Mouse (Mus musculus): ENCODE results near the gene Scyl2. TPM values are rescaled to one million over a fixed set of nuclear protein-coding genes. Genes with fewer than 3 reads are reported as not detected.
A peak's percentile ranks its signal among the peaks of the same experiment; 100 is the strongest.

Gene Scyl2
- polyA plus RNA-seq, 1 experiment from 2014 or later = 16.3 TPM

GRCm38 (mm10) chr10:89664977-89665645 is 21.0 kb downstream of the Scyl2 start:
- H3K36me3 ChIP-seq (ENCODE audit: control insufficient read depth, insufficient read depth, low read length) = peaks cover 11% of the 10 kb centered on the region
- H3K9ac ChIP-seq (replicated peaks; ENCODE audit: low read depth, low read length) = no peak overlapping the region
- H3K27ac ChIP-seq (ENCODE audit: low read depth, low read length) = no peak overlapping the region
- peak; percentile 31; the same call in 1 of the 2 replicates for ATAC-seq (ENCODE audit: low read depth)
- no peaks in the 10 kb centered on the region for H3K4me1 ChIP-seq (ENCODE audit: control insufficient read depth, insufficient read depth, low read length)
- no peak overlapping the region for H3K4me2 ChIP-seq (ENCODE audit: low read depth, low read length)
- no peaks in the 10 kb centered on the region for H3K9me3 ChIP-seq (ENCODE audit: control insufficient read depth, low read length)
- H3K4me3 ChIP-seq (ENCODE audit: low read depth, low read length) = no peak overlapping the region
- 96% methylated on average over 8 of the region's 8 CpGs for WGBS
- no peaks in the 10 kb centered on the region for H3K27me3 ChIP-seq (ENCODE audit: control insufficient read depth, insufficient read depth, low read length)

- no peak overlapping the region for H3K4me2 ChIP-seq (ENCODE audit: low read depth, low read length)
- H3K9ac ChIP-seq (replicated peaks; ENCODE audit: low read depth, low read length) = no peak overlapping the region
- WGBS = 86% methylated on average over 5 of the region's 5 CpGs
- H3K4me1 ChIP-seq (ENCODE audit: control insufficient read depth, insufficient read depth, low read length) = no peaks in the 10 kb centered on the region
- peaks cover 40% of the 10 kb centered on the region for H3K36me3 ChIP-seq (ENCODE audit: control insufficient read depth, insufficient read depth, low read length)
- ATAC-seq (ENCODE audit: low read depth) = no peak
- no peak overlapping the region for H3K27ac ChIP-seq (ENCODE audit: low read depth, low read length)
- H3K4me3 ChIP-seq (ENCODE audit: low read depth, low read length) = no peak overlapping the region
- H3K9me3 ChIP-seq (ENCODE audit: control insufficient read depth, low read length) = no peaks in the 10 kb centered on the region
- no peaks in the 10 kb centered on the region for H3K27me3 ChIP-seq (ENCODE audit: control insufficient read depth, insufficient read depth, low read length)
Observed at GRCm38 (mm10) chr10:89656366-89656765, 29.7 kb downstream of the Scyl2 start.

DNA sequence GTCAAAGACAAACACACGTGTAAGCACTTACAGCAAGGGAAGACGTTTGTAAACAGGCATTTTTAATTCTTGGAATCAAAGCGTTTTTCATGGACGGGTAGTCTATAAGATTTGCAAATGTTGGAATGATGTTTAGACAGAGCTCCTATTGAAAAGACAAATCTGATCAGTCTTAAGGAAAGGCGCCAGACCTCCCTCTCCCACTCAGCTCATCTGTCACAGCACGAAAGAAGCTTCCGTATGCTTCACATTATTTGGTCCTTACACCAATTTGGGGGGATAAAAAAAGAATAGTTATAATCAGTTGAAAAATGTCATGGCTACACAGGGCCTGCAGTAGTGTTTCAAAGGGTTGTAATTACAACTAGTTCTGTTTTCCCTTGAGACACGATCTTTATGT is 33.2 kb downstream of the Scyl2 start:
- H3K9me3 ChIP-seq (ENCODE audit: control insufficient read depth, low read length) = no peaks in the 10 kb centered on the region
- H3K4me2 ChIP-seq (ENCODE audit: low read depth, low read length) = no peak overlapping the region
- ATAC-seq (ENCODE audit: low read depth) = no peak
- H3K36me3 ChIP-seq (ENCODE audit: control insufficient read depth, insufficient read depth, low read length) = peaks cover 38% of the 10 kb centered on the region
- H3K27me3 ChIP-seq (ENCODE audit: control insufficient read depth, insufficient read depth, low read length) = no peaks in the 10 kb centered on the region
- 90% methylated on average over 8 of the region's 8 CpGs for WGBS
- no peak overlapping the region for H3K4me3 ChIP-seq (ENCODE audit: low read depth, low read length)
- no peaks in the 10 kb centered on the region for H3K4me1 ChIP-seq (ENCODE audit: control insufficient read depth, insufficient read depth, low read length)
- H3K9ac ChIP-seq (replicated peaks; ENCODE audit: low read depth, low read length) = no peak overlapping the region
- H3K27ac ChIP-seq (ENCODE audit: low read depth, low read length) = no peak overlapping the region

- H3K4me2 ChIP-seq (ENCODE audit: low read depth, low read length) = no peak overlapping the region
- peaks cover 31% of the 10 kb centered on the region for H3K36me3 ChIP-seq (ENCODE audit: control insufficient read depth, insufficient read depth, low read length)
- no peaks in the 10 kb centered on the region for H3K27me3 ChIP-seq (ENCODE audit: control insufficient read depth, insufficient read depth, low read length)
- no peaks in the 10 kb centered on the region for H3K4me1 ChIP-seq (ENCODE audit: control insufficient read depth, insufficient read depth, low read length)
- WGBS = 85% methylated on average over 1 of the region's 1 CpGs
- H3K4me3 ChIP-seq (ENCODE audit: low read depth, low read length) = no peak overlapping the region
- no peaks in the 10 kb centered on the region for H3K9me3 ChIP-seq (ENCODE audit: control insufficient read depth, low read length)
- no peak overlapping the region for H3K27ac ChIP-seq (ENCODE audit: low read depth, low read length)
- ATAC-seq (ENCODE audit: low read depth) = no peak
- H3K9ac ChIP-seq (replicated peaks; ENCODE audit: low read depth, low read length) = no peak overlapping the region
Observed at GRCm38 (mm10) chr10:89651691-89652090, 34.4 kb downstream of the Scyl2 start.

DNA sequence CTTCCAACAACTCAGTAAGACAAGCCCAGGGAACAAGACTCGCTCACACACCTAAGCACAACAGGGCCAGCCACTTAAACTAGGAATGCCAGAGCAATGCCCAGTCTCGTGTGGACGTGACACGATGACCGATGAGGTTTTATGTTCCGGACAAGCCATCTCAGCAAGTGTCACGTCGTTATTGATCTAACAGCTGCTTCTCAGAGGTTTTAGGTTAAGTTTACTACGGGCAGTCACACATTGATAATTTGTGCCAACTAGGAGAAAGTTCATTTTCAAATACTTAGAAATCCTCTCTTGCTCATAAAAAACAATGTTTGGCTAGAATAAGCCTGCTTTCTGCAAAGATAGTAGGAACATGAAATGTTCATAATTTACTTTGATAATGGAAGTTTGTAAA is 39.2 kb downstream of the Scyl2 start:
- peaks cover 35% of the 10 kb centered on the region for H3K36me3 ChIP-seq (ENCODE audit: control insufficient read depth, insufficient read depth, low read length)
- H3K4me2 ChIP-seq (ENCODE audit: low read depth, low read length) = no peak overlapping the region
- H3K9me3 ChIP-seq (ENCODE audit: control insufficient read depth, low read length) = no peaks in the 10 kb centered on the region
- no peak overlapping the region for H3K27ac ChIP-seq (ENCODE audit: low read depth, low read length)
- no peak overlapping the region for H3K4me3 ChIP-seq (ENCODE audit: low read depth, low read length)
- no peak overlapping the region for H3K9ac ChIP-seq (replicated peaks; ENCODE audit: low read depth, low read length)
- no peaks in the 10 kb centered on the region for H3K4me1 ChIP-seq (ENCODE audit: control insufficient read depth, insufficient read depth, low read length)
- WGBS = 89% methylated on average over 9 of the region's 9 CpGs
- ATAC-seq (ENCODE audit: low read depth) = no peak
- H3K27me3 ChIP-seq (ENCODE audit: control insufficient read depth, insufficient read depth, low read length) = no peaks in the 10 kb centered on the region

- no peaks in the 10 kb centered on the region for H3K27me3 ChIP-seq (ENCODE audit: control insufficient read depth, insufficient read depth, low read length)
- H3K9me3 ChIP-seq (ENCODE audit: control insufficient read depth, low read length) = no peaks in the 10 kb centered on the region
- no peak overlapping the region for H3K4me2 ChIP-seq (ENCODE audit: low read depth, low read length)
- no peak overlapping the region for H3K4me3 ChIP-seq (ENCODE audit: low read depth, low read length)
- peaks cover 20% of the 10 kb centered on the region for H3K36me3 ChIP-seq (ENCODE audit: control insufficient read depth, insufficient read depth, low read length)
- H3K27ac ChIP-seq (ENCODE audit: low read depth, low read length) = no peak overlapping the region
- no peak for ATAC-seq (ENCODE audit: low read depth)
- 93% methylated on average over 3 of the region's 3 CpGs for WGBS
- no peaks in the 10 kb centered on the region for H3K4me1 ChIP-seq (ENCODE audit: control insufficient read depth, insufficient read depth, low read length)
- no peak overlapping the region for H3K9ac ChIP-seq (replicated peaks; ENCODE audit: low read depth, low read length)
Observed at GRCm38 (mm10) chr10:89637001-89637400, 49.1 kb downstream of the Scyl2 start.

GRCm38 (mm10) chr10:89635018-89635417 is 51.1 kb downstream of the Scyl2 start:
- H3K9ac ChIP-seq (replicated peaks; ENCODE audit: low read depth, low read length) = no peak overlapping the region
- no peaks in the 10 kb centered on the region for H3K4me1 ChIP-seq (ENCODE audit: control insufficient read depth, insufficient read depth, low read length)
- H3K36me3 ChIP-seq (ENCODE audit: control insufficient read depth, insufficient read depth, low read length) = peaks cover 3% of the 10 kb centered on the region; the same call in 1 of the 2 replicates
- H3K9me3 ChIP-seq (ENCODE audit: control insufficient read depth, low read length) = no peaks in the 10 kb centered on the region
- 83% methylated on average over 5 of the region's 5 CpGs for WGBS
- no peak overlapping the region for H3K27ac ChIP-seq (ENCODE audit: low read depth, low read length)
- H3K4me3 ChIP-seq (ENCODE audit: low read depth, low read length) = no peak overlapping the region
- no peaks in the 10 kb centered on the region for H3K27me3 ChIP-seq (ENCODE audit: control insufficient read depth, insufficient read depth, low read length)
- H3K4me2 ChIP-seq (ENCODE audit: low read depth, low read length) = no peak overlapping the region
- peak; percentile 81 for ATAC-seq (ENCODE audit: low read depth)

GRCm38 (mm10) chr10:89633736-89634426 is 52.2 kb downstream of the Scyl2 start:
- Histone ChIP-seq H3K4me3 (ENCODE audit: low read depth, low read length) (no peak overlapping the region), H3K4me2 (ENCODE audit: low read depth, low read length) (no peak overlapping the region), H3K36me3 (ENCODE audit: control insufficient read depth, insufficient read depth, low read length) (no peaks in the 10 kb centered on the region; the same call in 1 of the 2 replicates), H3K27ac (ENCODE audit: low read depth, low read length) (no peak overlapping the region), H3K27me3 (ENCODE audit: control insufficient read depth, insufficient read depth, low read length) (no peaks in the 10 kb centered on the region), H3K9ac (replicated peaks; ENCODE audit: low read depth, low read length) (no peak overlapping the region), H3K4me1 (ENCODE audit: control insufficient read depth, insufficient read depth, low read length) (no peaks in the 10 kb centered on the region), H3K9me3 (ENCODE audit: control insufficient read depth, low read length) (no peaks in the 10 kb centered on the region)
- ATAC-seq (ENCODE audit: low read depth) = no peak
- 95% methylated on average over 7 of the region's 7 CpGs for WGBS

DNA sequence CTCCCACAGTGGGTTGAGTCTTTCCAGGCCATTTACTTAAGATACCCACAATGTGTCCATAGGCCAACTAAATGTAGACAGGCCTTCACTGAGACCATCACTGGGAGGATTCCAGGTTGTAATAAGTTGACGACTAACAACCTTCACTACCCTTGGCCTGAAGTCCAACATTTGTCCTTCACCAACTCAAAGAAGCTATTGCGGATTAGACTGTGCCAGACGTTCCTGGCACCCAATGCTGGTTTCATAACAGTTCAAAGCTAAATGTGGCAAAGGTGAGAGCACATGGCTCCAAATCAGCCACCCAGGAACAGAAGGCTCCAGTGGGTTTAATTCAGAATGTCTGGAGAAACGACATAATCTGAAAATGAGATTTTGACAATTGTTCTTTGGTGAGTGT is 53.0 kb downstream of the Scyl2 start:
- Histone ChIP-seq H3K9me3 (ENCODE audit: control insufficient read depth, low read length) (no peaks in the 10 kb centered on the region), H3K4me2 (ENCODE audit: low read depth, low read length) (no peak overlapping the region), H3K4me3 (ENCODE audit: low read depth, low read length) (no peak overlapping the region), H3K27me3 (ENCODE audit: control insufficient read depth, insufficient read depth, low read length) (no peaks in the 10 kb centered on the region), H3K36me3 (ENCODE audit: control insufficient read depth, insufficient read depth, low read length) (no peaks in the 10 kb centered on the region), H3K9ac (replicated peaks; ENCODE audit: low read depth, low read length) (no peak overlapping the region), H3K4me1 (ENCODE audit: control insufficient read depth, insufficient read depth, low read length) (no peaks in the 10 kb centered on the region), H3K27ac (ENCODE audit: low read depth, low read length) (no peak overlapping the region)
- 93% methylated on average over 4 of the region's 4 CpGs for WGBS
- ATAC-seq (ENCODE audit: low read depth) = no peak

Data from neural tube, embryonic 14.5 days (tissue).